Mouse (Mus musculus) neural tube, embryonic 10.5 days (tissue): ENCODE results near the gene Hist3h2a.
"Not testable (repeated sequence)": the region's sequence is repeated elsewhere in the genome, so short reads cannot be mapped to it uniquely, and the experiment has no call there.

Experiments
- DNase-seq: peaks from one replicate; pipeline ENCODE4 v3.0.0-alpha.2; 2017; ENCODE audit warnings: low spot score; ENCODE audit errors: extremely low spot score

Gene Hist3h2a

DNA sequence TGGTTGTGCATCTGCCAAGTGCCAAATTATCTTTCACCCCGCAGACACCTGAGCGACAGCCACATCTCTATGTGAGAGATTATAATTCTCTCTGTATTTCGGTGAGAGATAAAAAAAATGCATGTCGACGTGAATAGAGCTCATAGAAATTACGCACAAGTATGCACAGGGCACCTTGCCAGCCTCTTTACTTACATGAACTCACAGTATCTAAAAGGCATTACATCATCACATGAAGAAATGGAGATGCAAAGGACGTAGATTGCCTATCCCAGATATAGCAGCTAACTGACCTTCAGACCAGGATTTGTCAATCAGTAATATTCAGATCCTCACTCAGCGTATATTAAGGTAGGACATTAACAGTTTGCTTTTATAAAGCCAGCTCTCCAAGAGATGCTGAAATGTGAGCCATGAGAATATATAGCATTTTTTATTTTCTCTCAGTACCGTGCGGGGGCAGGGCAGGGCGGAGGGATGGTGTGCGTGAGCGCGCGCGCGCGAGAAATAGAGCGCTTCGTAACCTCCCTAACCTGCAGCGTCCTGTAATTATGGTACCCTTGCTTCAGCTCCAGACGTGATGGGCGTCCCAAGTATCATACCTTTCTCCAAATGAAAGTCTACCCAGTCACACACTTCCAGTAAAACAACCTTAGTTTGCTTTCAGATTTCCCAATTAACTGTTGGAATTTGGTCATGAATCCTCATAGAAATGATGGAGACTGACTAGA, 6.5 kb upstream of the Hist3h2a start:
- DNase-seq: no peak

DNA sequence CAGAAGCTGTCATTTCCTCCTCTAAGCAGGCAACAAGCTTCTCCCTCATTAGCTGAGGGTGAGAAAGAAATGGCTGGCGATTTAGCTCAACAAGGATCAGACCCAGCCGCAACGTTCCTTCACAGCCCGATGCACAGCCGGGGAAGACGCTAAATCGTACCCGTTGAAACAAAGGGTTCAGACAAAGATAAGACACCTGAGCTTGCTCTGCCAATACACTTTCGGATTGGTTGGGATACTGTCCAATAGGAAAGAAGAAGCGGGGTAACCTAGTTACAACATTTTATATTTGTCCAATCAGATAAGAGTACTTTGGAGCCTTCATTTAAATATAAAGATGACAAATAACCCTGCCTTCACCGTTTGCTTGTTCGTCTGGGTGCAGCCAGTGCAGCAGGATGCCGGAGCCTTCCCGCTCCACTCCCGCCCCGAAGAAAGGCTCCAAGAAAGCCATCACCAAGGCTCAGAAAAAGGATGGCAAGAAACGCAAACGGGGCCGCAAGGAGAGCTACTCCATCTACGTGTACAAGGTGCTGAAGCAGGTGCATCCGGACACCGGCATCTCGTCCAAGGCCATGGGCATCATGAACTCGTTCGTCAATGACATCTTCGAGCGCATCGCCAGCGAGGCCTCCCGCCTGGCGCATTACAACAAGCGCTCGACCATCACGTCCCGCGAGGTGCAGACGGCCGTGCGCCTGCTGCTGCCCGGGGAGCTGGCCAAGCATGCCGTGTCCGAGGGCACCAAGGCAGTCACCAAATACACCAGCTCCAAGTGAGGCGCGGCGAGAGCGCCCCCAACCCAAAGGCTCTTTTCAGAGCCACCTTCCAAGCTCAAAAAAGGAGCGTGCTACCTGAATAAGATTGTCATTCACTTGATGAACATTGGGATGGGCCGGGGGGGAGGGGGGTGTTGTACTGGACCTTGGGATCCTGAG, 5.7 kb upstream of the Hist3h2a start, which contains the start of gene Hist3h2ba:
Gene Hist3h2ba, plus strand, starts transcription at position 379 of the 938 bp plus-strand sequence.
- peak; percentile 73 for DNase-seq

DNA sequence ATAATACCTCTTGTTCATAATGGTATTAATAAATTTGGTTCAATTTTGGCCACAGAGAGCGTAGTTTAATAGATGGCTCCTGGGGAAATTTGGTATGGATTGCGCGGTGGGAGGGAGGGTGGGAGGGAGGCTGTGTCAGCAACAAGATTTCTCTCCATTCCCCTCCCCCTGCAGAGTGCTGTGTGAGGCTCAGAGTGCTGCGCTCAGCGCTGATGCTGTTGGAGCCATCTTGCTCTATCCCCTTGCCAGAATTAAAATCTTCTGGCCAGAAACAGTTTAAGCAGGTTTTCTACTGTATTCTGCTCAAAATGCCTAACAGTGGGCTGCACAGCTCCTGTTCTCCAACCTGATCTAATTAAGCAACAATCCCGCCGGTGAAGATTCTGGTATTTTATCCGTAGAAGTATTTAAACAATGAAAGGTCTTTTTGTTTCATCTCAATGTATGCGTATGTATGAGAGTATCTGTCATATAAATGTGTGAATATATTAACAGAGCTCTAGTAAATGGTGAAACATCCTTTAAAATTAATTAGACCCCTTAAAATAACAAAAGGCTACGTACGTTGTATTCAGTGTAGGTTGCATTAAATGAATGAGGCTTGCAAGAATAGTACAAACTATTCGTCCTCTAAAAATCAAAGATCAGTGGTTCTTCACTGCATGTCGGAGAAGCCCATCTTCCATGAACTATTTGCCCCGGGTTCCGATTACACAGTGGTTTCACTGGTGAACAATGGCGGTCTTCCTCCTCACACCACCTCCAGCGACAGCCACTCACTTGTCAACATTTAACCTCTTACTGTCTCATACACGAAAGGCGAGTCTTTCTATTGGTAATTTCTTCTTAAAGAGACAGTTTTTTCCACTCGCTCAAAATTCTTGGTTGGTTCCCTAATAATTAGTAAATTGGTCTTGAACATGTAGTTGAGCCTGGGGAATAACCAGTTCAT, 4.7 kb upstream of the Hist3h2a start:
- DNase-seq: no peak

DNA sequence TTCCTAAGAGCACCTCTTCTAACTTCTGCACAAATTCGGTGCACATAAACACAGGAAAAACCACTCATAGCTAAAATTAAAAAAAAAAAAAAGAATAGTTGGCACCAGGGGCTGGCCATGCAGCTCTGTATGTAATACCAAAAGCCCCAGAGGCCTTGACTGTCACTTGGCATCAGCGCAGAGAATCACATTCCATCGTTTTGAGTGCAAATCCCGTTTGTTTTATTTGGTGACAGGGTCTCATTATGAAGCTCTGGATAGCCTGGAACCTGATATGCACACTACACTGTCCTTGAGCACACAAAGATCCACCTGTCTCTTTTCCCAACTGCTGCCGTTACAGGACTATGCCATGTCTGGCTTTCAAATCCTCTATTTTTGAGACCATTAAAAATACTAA, 3.3 kb upstream of the Hist3h2a start:
- no peak for DNase-seq

DNA sequence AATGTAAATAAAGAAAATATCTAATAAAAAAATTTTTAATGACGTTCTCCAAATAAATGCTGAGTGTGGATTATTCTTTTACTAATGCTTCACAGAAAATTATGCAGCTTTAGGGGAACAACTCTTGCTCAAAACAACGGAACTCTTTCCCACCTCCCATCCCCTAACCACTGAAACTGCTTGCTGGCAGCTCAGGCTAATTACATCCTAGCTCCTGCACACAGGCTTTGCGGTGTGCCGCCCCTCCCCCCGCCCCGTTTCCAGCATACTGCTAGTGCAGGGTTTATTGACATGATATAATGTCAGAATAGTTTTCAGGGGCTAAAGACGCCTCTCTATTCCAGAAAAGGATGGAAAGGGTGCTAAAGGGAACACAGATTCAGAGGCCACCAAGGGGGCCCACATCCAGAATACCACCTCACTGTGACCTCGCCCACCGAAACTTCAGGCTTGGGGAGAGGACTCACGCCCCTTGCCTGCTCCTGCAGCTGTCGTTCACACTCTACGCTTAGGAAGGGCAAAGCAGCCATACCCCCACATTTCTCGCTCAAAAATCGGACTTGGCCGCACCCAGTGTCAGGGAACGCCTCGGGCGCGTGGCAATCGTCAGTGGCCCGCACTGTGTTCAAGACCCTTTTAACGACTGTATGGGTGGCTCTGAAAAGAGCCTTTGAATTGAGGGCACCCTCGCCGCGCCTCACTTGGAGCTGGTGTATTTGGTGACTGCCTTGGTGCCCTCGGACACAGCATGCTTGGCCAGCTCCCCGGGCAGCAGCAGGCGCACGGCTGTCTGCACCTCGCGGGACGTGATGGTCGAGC, 925 bp upstream of the Hist3h2a start:
- DNase-seq: peak; percentile 74

DNA sequence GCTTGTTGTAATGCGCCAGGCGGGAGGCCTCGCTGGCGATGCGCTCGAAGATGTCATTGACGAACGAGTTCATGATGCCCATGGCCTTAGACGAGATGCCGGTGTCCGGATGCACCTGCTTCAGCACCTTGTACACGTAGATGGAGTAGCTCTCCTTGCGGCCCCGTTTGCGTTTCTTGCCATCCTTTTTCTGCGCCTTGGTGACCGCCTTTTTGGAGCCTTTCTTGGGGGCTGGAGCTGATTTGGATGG, 390 bp upstream of the Hist3h2a start:
- not testable (repeated sequence) for DNase-seq

DNA sequence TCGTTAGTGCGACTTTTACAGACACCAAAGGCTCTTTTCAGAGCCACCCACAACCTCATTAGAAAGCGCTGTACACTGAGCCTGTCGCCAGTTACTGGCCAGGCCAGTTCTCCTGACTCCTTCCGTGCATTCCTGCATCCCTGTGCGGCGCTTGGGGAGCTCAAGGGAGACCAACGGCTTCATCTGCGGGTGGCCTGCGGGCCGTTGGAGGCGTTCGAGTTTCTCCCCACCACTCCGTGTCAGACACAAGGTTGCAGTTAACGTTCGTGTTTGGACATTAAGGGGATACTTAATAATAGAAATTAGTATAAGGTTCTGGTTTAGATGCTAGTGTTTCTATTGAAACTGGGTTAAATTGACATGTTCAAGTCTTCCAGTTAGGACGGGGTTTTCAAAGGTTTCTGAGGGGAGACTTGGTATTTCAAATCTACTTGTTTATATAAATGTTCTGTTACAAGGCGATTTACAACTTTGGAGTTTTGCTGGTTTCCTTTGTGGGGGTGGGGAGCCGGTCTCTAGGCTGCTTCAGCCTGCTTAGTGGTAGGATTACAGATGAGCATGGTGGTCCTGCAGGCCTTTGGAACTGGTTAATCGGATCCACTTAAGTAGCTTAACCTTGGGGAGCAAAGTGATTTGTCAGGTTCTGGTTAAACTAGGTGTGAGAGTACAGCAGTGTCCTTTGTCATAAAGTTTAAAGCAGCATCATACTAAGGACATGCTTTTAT, 820 bp downstream of the Hist3h2a start:
- no peak for DNase-seq

DNA sequence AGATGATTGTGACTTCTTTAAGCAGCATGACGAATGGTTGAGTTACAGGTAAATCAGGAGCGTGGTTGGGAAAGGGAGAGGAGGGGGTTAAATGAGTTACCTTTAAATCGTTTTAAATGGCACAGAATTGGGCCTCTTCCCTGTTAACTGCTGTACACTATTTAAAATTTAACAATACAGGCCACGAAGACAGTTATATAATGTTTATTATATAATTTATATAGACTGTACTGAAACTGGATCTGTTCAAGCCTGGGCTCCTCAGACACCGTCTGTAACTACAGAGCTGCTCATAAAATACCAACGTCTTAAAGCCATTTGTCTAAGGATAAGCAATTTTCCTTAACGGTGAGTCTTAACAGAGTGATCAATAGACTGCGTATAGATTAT, 1.4 kb downstream of the Hist3h2a start:
- no peak for DNase-seq

DNA sequence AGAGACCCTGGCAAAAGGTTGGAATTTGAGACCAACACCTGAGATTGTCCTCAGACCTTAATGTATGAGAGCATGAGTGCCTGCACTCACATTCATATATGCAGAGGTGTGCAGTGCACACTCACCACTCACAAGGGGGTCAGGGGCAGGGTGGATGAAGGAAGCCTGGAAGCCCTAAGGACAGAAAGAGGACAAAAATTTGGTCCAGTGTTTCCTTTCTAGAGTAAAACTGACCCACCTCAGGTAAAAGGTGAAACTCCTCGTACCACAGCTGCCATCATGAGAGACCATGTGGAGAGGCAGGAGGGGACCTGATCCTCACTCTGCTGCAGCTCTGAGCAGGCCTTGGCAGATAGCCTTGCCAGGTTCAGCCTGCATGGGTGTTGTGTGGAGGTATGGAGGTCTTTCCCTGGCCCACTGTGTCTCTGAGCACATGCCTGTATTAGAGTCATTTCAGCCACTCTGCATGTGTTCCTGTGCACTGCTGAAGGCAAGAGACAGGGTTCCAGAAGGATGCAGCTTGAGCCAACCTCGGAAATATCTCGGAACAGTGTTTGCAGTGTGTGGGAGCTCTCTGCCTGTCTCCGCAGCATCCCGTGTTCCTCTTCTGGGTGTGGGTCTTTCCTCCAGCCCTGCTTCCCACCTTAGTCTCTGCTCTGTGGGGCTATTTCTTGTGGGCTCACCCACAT, 2.9 kb downstream of the Hist3h2a start:
- DNase-seq: no peak

DNA sequence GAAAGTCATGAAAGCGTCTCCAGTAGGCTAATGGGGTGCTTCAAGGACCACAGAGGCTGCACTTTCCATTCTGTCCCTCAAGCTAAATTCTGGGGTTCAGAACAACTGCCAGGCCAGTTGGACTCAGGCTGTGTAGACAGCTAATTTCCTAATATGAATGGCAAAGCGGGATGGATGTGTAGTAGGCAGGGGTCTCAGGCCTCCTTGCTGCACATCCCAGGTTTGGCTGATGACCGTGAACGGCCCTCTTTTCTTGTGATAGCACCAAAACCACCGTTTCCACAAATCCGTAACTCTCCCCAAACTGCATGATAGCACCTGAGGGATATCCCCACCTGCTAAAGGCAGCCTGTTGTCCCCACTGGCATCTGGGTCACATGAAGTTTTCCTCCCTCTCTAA, 4.1 kb downstream of the Hist3h2a start:
- DNase-seq: no peak

DNA sequence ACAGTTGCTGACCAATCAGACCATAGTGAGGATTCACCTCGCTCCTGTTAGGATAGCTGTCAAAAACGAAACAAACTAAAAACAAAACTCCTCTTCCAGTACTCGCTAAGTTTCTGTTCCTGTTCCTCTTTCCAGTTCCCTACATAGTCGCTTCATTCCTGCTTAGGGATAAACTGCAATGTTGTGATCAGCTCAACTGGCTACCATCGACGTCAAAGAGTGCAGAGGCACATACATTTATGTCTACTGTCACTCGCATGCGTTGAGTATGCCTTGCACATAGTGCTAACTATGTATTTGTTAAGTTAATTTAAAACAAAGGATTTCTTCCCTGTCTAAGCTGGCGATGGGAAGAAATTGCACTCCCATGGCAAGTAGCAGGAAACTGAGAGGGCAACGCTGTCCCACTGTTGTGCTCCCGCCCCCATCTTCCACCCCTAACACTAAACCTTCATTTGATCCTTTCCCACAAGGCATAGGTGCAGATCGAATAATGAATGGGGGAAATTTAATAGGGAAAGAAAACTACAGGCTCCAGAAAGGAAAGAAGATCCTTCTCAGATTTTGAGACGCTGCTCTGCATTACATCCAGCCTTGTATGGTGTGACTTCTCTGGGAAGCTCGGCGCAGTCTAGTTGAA, 4.8 kb downstream of the Hist3h2a start:
- DNase-seq: no peak

DNA sequence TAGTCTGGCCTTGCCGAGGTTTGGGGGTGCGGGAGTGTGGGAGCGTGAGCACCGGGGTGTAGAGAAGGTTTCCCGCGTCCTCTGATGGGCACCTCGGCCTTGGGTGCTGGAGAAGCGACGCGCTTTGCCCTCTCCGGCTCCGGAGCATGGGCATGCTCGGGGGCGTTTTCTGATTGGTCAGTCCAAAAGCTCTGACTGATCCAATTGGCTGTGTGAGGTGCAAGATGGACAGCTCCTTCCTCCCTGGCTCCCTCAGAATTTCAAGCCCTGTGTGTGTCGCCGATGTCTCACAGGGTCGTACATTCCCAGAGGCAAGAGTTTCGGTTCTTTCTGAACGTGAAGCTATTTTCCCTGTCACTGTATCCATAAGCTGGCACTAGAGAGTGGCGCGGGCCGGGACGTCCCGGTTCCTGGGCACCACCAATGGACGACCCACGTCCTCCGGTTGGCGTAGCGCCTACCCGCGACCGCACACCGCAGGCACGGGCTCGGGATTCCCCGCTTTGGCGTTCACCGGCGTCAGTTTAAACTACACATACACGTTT, 5.5 kb downstream of the Hist3h2a start:
- peak; percentile 81 for DNase-seq

DNA sequence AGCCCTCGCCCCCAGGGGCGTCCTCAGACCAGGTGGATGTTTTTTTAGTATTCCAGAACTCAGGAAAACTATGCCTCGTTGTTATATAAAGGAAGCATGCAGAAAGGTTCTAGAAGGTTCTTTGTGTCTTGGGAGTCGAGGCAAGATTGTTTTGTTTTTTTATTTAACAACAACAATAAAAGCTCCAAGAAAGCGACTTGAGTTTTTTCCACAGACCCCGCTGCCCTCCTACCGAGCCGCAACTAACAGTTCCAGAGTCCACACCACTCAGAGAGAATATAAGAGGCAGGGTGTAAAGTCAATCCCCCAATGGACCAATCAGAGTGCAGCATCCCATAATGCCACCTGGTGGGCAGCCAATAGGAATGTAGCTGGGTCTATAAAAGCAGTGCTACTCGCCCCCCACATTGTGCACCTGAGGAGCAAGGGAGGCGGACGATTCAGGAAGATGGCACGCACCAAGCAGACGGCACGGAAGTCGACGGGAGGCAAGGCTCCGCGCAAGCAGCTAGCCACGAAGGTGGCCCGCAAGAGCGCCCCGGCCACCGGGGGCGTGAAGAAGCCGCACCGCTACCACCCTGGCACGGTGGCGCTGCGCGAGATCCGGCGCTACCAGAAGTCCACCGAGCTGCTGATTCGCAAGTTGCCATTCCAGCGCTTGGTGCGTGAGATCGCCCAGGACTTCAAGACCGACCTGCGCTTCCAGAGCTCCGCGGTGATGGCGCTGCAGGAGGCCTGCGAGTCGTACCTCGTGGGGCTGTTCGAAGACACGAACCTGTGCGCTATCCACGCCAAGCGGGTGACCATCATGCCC, 7.1 kb downstream of the Hist3h2a start:
- DNase-seq: no peak

DNA sequence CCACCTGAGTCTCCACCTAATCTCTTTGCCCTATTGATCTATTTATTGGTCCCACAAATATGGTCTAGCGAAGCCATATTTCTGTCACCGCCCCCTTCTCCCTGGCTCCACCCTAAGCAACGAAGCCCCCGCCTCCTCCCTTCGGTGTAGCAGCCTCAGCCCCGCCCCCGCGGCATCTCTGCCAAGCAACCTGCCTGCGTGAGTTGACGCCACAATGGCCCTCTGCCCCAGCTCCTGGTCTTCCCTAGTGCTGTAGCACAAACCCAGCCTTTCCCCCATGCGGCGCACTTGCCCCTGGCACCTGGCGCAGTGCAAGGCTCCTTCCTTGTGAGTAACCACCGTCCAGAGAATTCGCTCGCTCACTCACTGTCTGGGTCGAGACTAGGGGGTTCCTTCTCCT, 9.1 kb downstream of the Hist3h2a start:
- no peak for DNase-seq

DNA sequence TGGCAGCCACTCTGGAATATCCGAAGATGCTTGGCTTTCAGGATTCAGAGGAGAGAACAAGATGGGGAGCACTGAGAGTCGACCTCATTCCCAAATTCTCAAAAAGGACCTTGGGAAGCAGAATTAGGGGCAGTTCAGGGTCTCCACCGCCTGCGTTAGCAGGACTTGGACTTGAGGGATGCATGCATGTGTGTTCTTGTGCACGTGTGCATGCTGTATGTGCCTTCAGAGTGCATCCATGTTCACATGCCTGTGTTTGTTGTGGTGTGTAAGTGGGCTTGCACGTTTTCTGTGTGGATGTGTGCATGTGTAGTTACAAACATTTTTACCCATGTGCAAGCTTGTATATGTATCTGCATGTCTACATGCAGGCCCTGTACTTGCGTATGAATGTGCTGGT, 9.7 kb downstream of the Hist3h2a start:
- DNase-seq: no peak

DNA sequence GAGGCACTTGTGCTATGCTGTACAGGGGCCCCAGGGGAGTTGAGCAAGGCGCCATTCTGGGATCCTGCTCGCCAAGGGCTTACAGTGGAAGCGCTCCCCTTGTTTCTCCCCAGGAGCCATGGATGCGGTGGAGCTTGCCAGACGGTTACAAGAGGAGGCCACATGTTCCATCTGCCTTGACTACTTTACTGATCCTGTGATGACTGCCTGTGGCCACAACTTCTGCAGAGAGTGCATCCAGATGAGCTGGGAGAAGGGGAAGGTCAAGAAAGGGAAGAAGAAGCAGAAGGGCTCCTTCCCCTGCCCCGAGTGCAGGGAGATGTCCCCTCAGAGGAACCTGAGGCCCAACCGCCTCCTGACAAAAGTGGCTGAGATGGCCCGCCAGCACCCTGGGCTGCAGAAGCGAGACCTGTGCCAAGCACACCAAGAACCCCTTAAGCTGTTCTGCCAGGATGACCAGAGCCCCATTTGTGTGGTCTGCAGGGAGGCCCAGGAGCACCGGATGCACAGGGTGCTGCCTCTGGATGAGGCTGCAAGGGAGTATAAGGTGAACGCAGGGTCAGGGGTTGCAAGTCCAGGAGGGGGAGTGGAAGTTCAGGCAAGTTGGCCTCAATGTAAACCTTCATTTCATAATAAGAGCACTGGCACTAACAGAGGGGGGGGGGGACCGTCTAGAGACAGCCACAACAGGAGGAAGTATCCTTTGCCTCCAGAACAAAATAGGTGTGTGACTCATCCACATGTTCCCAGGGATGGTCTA, 10.7 kb downstream of the Hist3h2a start:
- DNase-seq: no peak

DNA sequence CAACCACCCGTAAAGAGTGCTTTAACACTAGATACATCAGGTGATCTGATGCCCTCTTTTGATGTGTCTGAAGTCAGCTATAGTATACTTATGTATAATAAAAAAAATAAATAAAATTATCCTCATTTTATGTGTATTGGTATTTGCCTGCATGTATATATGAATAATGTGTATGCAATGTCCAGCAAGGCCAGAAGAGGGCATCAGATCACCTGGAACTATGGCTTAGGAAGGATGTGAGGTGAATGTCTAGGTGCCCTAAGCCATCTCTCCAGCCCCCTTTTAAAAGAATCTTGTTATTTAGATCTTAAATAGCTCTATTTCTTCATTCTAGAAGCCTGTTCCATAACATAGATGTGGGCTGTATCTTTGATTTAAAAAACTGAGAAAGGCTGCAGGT, 12.9 kb downstream of the Hist3h2a start:
- no peak for DNase-seq
